Mouse (Mus musculus): ENCODE data around the gene Selenbp1. TPM values are rescaled to one million over a fixed set of nuclear protein-coding genes. Genes with fewer than 3 reads are reported as not detected.
A peak's percentile ranks its signal among the peaks of the same experiment; 100 is the strongest.
"Not testable (repeated sequence)": the region's sequence is repeated elsewhere in the genome, so short reads cannot be mapped to it uniquely, and the experiment has no call there.

Gene Selenbp1
- polyA plus RNA-seq, 1 experiment from 2014 or later: 9.9 TPM

GRCm38 (mm10) chr3:94931427-94932082, 1.3 kb upstream of the Selenbp1 start:
- not testable (repeated sequence) for H3K36me3 ChIP-seq (replicated peaks; ENCODE audit: control insufficient read depth, insufficient read depth); H3K4me2 ChIP-seq (replicated peaks); H3K4me3 ChIP-seq (replicated peaks; ENCODE audit: low read length); H3K27ac ChIP-seq; ATAC-seq (ENCODE audit: low FRiP score); DNase-seq (ENCODE audit: low spot score); H3K27me3 ChIP-seq (ENCODE audit: control insufficient read depth, insufficient read depth, low read length); H3K9ac ChIP-seq; H3K9me3 ChIP-seq (ENCODE audit: control insufficient read depth, low read length); H3K4me1 ChIP-seq (replicated peaks; ENCODE audit: control insufficient read depth, insufficient read depth, low read length)
- 84% methylated on average over 10 of the region's 10 CpGs for WGBS

GRCm38 (mm10) chr3:94932279-94932678, 577 bp upstream of the Selenbp1 start:
- not testable (repeated sequence) for H3K27ac ChIP-seq; DNase-seq (ENCODE audit: low spot score); H3K27me3 ChIP-seq (ENCODE audit: control insufficient read depth, insufficient read depth, low read length); ATAC-seq (ENCODE audit: low FRiP score); H3K9ac ChIP-seq; H3K4me3 ChIP-seq (replicated peaks; ENCODE audit: low read length); H3K36me3 ChIP-seq (replicated peaks; ENCODE audit: control insufficient read depth, insufficient read depth); H3K4me1 ChIP-seq (replicated peaks; ENCODE audit: control insufficient read depth, insufficient read depth, low read length); H3K9me3 ChIP-seq (ENCODE audit: control insufficient read depth, low read length)
- 65% methylated on average over 2 of the region's 2 CpGs for WGBS
- peak overlapping the region; percentile 51; the same call in 1 of the 2 replicates for H3K4me2 ChIP-seq (replicated peaks)

GRCm38 (mm10) chr3:94933604-94934003, 748 bp downstream of the Selenbp1 start:
- H3K36me3 ChIP-seq (replicated peaks; ENCODE audit: control insufficient read depth, insufficient read depth); H3K4me1 ChIP-seq (replicated peaks; ENCODE audit: control insufficient read depth, insufficient read depth, low read length); H3K27ac ChIP-seq; ATAC-seq (ENCODE audit: low FRiP score); H3K4me3 ChIP-seq (replicated peaks; ENCODE audit: low read length); DNase-seq (ENCODE audit: low spot score); H3K9me3 ChIP-seq (ENCODE audit: control insufficient read depth, low read length); H3K9ac ChIP-seq; H3K27me3 ChIP-seq (ENCODE audit: control insufficient read depth, insufficient read depth, low read length): not testable (repeated sequence)
- WGBS: no CpG with 5 or more reads among the region's 2 CpGs
- H3K4me2 ChIP-seq (replicated peaks): peak overlapping the region; percentile 51; the same call in 1 of the 2 replicates

GRCm38 (mm10) chr3:94934564-94934963, 1.7 kb downstream of the Selenbp1 start:
- 97% methylated on average over 3 of the region's 3 CpGs for WGBS
- H3K36me3 ChIP-seq (replicated peaks; ENCODE audit: control insufficient read depth, insufficient read depth); DNase-seq (ENCODE audit: low spot score); H3K27ac ChIP-seq; H3K9me3 ChIP-seq (ENCODE audit: control insufficient read depth, low read length); H3K9ac ChIP-seq; H3K27me3 ChIP-seq (ENCODE audit: control insufficient read depth, insufficient read depth, low read length); H3K4me3 ChIP-seq (replicated peaks; ENCODE audit: low read length); H3K4me2 ChIP-seq (replicated peaks); ATAC-seq (ENCODE audit: low FRiP score); H3K4me1 ChIP-seq (replicated peaks; ENCODE audit: control insufficient read depth, insufficient read depth, low read length): not testable (repeated sequence)

- H3K27me3 ChIP-seq (ENCODE audit: control insufficient read depth, insufficient read depth, low read length); H3K4me2 ChIP-seq (replicated peaks); H3K9me3 ChIP-seq (ENCODE audit: control insufficient read depth, low read length); ATAC-seq (ENCODE audit: low FRiP score); H3K9ac ChIP-seq; H3K4me3 ChIP-seq (replicated peaks; ENCODE audit: low read length); H3K36me3 ChIP-seq (replicated peaks; ENCODE audit: control insufficient read depth, insufficient read depth); DNase-seq (ENCODE audit: low spot score); H3K4me1 ChIP-seq (replicated peaks; ENCODE audit: control insufficient read depth, insufficient read depth, low read length); H3K27ac ChIP-seq: not testable (repeated sequence)
- 82% methylated on average over 3 of the region's 3 CpGs for WGBS
These were observed 2.5 kb downstream of the Selenbp1 start for GRCm38 (mm10) chr3:94935332-94935731.

- not testable (repeated sequence) for H3K4me1 ChIP-seq (replicated peaks; ENCODE audit: control insufficient read depth, insufficient read depth, low read length); H3K27ac ChIP-seq; ATAC-seq (ENCODE audit: low FRiP score); H3K4me3 ChIP-seq (replicated peaks; ENCODE audit: low read length); H3K9me3 ChIP-seq (ENCODE audit: control insufficient read depth, low read length); H3K36me3 ChIP-seq (replicated peaks; ENCODE audit: control insufficient read depth, insufficient read depth); H3K27me3 ChIP-seq (ENCODE audit: control insufficient read depth, insufficient read depth, low read length); H3K9ac ChIP-seq; DNase-seq (ENCODE audit: low spot score); H3K4me2 ChIP-seq (replicated peaks)
- WGBS: 85% methylated on average over 5 of the region's 5 CpGs
These were observed 3.3 kb downstream of the Selenbp1 start for GRCm38 (mm10) chr3:94936147-94936546.

- not testable (repeated sequence) for H3K4me2 ChIP-seq (replicated peaks); H3K27ac ChIP-seq; H3K9ac ChIP-seq; H3K9me3 ChIP-seq (ENCODE audit: control insufficient read depth, low read length); H3K4me3 ChIP-seq (replicated peaks; ENCODE audit: low read length); H3K36me3 ChIP-seq (replicated peaks; ENCODE audit: control insufficient read depth, insufficient read depth); H3K27me3 ChIP-seq (ENCODE audit: control insufficient read depth, insufficient read depth, low read length); H3K4me1 ChIP-seq (replicated peaks; ENCODE audit: control insufficient read depth, insufficient read depth, low read length); ATAC-seq (ENCODE audit: low FRiP score); DNase-seq (ENCODE audit: low spot score)
- WGBS: 92% methylated on average over 6 of the region's 7 CpGs
These were observed 4.3 kb downstream of the Selenbp1 start for GRCm38 (mm10) chr3:94937194-94937593.

GRCm38 (mm10) chr3:94940033-94940432, 7.2 kb downstream of the Selenbp1 start:
- H3K4me3 ChIP-seq (replicated peaks; ENCODE audit: low read length); DNase-seq (ENCODE audit: low spot score); H3K9me3 ChIP-seq (ENCODE audit: control insufficient read depth, low read length); H3K27me3 ChIP-seq (ENCODE audit: control insufficient read depth, insufficient read depth, low read length); H3K27ac ChIP-seq; H3K36me3 ChIP-seq (replicated peaks; ENCODE audit: control insufficient read depth, insufficient read depth); H3K4me2 ChIP-seq (replicated peaks); H3K9ac ChIP-seq; H3K4me1 ChIP-seq (replicated peaks; ENCODE audit: control insufficient read depth, insufficient read depth, low read length): not testable (repeated sequence)
- 0 out of 2 replicates have a peak, but pooled peaks have one; percentile 31 for ATAC-seq (ENCODE audit: low FRiP score)
- WGBS: 68% methylated on average over 9 of the region's 9 CpGs

- DNase-seq (ENCODE audit: low spot score); H3K9ac ChIP-seq; H3K4me1 ChIP-seq (replicated peaks; ENCODE audit: control insufficient read depth, insufficient read depth, low read length); H3K9me3 ChIP-seq (ENCODE audit: control insufficient read depth, low read length); ATAC-seq (ENCODE audit: low FRiP score); H3K4me3 ChIP-seq (replicated peaks; ENCODE audit: low read length); H3K27me3 ChIP-seq (ENCODE audit: control insufficient read depth, insufficient read depth, low read length); H3K36me3 ChIP-seq (replicated peaks; ENCODE audit: control insufficient read depth, insufficient read depth); H3K27ac ChIP-seq; H3K4me2 ChIP-seq (replicated peaks): not testable (repeated sequence)
- WGBS: 91% methylated on average over 8 of the region's 9 CpGs
These were observed 9.5 kb downstream of the Selenbp1 start for GRCm38 (mm10) chr3:94942211-94942967.

All from hindbrain, embryonic 14.5 days (tissue).